Mouse (Mus musculus) neural tube, embryonic 14.5 days (tissue): ENCODE results near the gene Sypl2. TPM values are rescaled to one million over a fixed set of nuclear protein-coding genes. Genes with fewer than 3 reads are reported as not detected.
"Not testable (repeated sequence)": the region's sequence is repeated elsewhere in the genome, so short reads cannot be mapped to it uniquely, and the experiment has no call there.

Experiments
- ATAC-seq: fragments of 200-750 bp; cut with Nextera tagmentation; 2 replicates; pipeline ENCODE4 v1.8.0; 2017; ENCODE audit warnings: low read depth, mild to moderate bottlenecking, moderate TSS enrichment, moderate library complexity
- H3K27ac ChIP-seq: fragments of 300-500 bp; sonication (generic); 2 replicates; pipeline ENCODE4 v1.5.1; 2014; ENCODE audit warnings: low read depth, mild to moderate bottlenecking, control low read depth, low read length, moderate library complexity, mixed read lengths
- H3K27me3 ChIP-seq: fragments of 300-500 bp; sonication (generic); 2 replicates; pipeline ENCODE4 v1.6.1; 2014; ENCODE audit warnings: low read length; ENCODE audit not compliant: control insufficient read depth, insufficient read depth
- H3K36me3 ChIP-seq: fragments of 300-500 bp; sonication (generic); 2 replicates; pipeline ENCODE4 v1.6.1; 2014; ENCODE audit warnings: low read length, mixed read lengths; ENCODE audit not compliant: control insufficient read depth, insufficient read depth
- H3K4me1 ChIP-seq: fragments of 300-500 bp; sonication (generic); 2 replicates; pipeline ENCODE4 v1.6.1; 2014; ENCODE audit warnings: low read length; ENCODE audit not compliant: control insufficient read depth, insufficient read depth
- H3K4me2 ChIP-seq: fragments of 300-500 bp; sonication (generic); 2 replicates; pipeline ENCODE4 v1.6.1; 2014; ENCODE audit warnings: mild to moderate bottlenecking, low read depth, low read length, control low read depth
- H3K4me3 ChIP-seq: fragments of 300-500 bp; sonication (generic); 2 replicates; pipeline ENCODE4 v1.5.1; 2014; ENCODE audit warnings: low read depth, low read length, control low read depth, mixed read lengths
- H3K9ac ChIP-seq: fragments of 300-500 bp; sonication (generic); replicated peaks from 2 replicates; pipeline ENCODE4 v1.6.1; 2014; ENCODE audit warnings: low read depth, mild to moderate bottlenecking, control low read depth, low read length, mixed read lengths
- H3K9me3 ChIP-seq: fragments of 300-500 bp; sonication (generic); 2 replicates; pipeline ENCODE4 v1.6.1; 2016; ENCODE audit warnings: low read length; ENCODE audit not compliant: control insufficient read depth
- WGBS: fragments of 180-500 bp; shearing (Covaris S2); extraction: QIAGEN DNeasy Blood & Tissue Kit; methylation state at CpG from one replicate; pipeline ENCODE4 v1.1.7; 2014; 5-methylcytosine and 5-hydroxymethylcytosine counted together
- polyA plus RNA-seq: library from polyadenylated mRNA; unstranded; fragments of >200 nt; fragmentation: Nextera tagmentation; extraction: Ambion mirVana; gene quantifications from 2 replicates; pipeline ENCODE4 v1.2.1, GENCODE M21; 2014

Sypl2 gene
- 0.14 and 0.32 TPM in 2 replicates for polyA plus RNA-seq

DNA sequence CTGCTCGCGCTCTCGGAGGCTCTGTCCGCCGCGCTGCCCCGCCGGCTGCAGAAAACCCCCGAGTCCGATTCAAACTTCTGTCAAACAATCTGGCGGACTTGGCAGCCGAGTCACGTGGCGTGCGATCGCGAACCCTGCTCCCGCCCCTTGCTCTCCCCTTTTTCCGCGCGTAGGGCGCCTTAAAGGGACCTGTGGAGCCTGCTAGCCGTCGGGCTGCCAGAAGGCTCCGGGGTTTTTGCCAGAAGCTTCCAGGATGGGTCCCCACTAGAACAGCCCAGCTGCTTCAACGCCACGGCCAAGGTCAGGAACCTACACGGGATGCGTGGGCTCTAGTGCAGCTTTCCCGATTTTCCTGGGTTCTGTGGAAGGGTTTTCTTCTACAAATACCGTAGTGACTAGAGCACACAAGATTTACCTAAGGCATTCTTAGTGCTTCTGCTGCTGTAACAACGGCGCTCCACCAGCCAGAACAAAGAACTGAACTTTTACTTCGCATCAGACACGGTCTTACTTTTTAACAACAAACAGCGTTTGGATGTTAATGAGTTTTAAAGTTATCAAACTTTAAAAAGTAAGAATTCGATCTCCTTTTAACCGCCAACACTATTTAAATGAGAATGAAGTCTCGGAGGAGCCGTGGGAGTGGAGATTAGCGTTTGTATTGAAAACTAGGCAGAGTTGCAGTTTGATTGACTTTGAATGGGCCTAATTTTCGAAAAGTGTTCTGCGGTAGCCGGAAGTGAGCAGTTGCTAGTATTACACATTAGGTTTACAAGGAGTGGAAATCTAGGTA lies at the start of gene Sypl2:
Gene Sypl2, minus strand, starts transcription at position 91 of the 793 bp plus-strand sequence.
- Histone ChIP-seq H3K27me3 (peaks cover 30% of the 10 kb centered on the region), H3K36me3 (no peaks in the 10 kb centered on the region), H3K4me3 (peak within 1 kb of the TSS; percentile 29), H3K9me3 (no peaks in the 10 kb centered on the region), H3K27ac (no peak within 1 kb of the TSS), H3K4me1 (peaks cover 8% of the 10 kb centered on the region; the same call in 1 of the 2 replicates), H3K9ac (0 out of 2 replicates have a peak within 1 kb of the TSS, but pooled peaks have one; percentile 21), H3K4me2 (peak within 1 kb of the TSS; percentile 58)
- no peak for ATAC-seq
- 3% methylated on average over 44 of the region's 44 CpGs for WGBS

DNA sequence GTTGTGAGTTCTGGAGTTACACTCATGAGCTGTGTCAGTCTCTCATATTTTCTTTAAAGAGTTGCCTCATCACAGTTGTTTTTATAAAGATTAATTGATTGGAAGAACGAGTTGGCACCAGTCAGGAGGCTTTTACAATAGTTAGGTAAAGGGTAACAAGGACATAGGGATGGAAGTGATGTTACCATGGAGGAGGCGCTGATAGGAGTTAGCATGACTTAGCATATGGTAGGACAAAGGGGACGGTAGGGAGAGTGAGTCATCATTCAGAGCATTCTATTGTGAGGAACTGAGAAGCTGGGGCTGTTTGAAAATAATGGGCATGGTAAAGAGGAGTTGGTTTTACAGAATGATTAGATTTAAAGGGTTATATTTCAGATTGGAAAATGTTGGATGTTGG lies 32.9 kb upstream of the Sypl2 start:
- Histone ChIP-seq H3K36me3 (peaks cover 8% of the 10 kb centered on the region), H3K9ac (no peak overlapping the region), H3K27me3 (no peaks in the 10 kb centered on the region), H3K27ac (no peak overlapping the region), H3K4me1 (peaks cover 15% of the 10 kb centered on the region), H3K9me3 (no peaks in the 10 kb centered on the region), H3K4me2 (no peak overlapping the region), H3K4me3 (no peak overlapping the region)
- ATAC-seq, result no peak
- 46% methylated on average over 3 of the region's 3 CpGs for WGBS

DNA sequence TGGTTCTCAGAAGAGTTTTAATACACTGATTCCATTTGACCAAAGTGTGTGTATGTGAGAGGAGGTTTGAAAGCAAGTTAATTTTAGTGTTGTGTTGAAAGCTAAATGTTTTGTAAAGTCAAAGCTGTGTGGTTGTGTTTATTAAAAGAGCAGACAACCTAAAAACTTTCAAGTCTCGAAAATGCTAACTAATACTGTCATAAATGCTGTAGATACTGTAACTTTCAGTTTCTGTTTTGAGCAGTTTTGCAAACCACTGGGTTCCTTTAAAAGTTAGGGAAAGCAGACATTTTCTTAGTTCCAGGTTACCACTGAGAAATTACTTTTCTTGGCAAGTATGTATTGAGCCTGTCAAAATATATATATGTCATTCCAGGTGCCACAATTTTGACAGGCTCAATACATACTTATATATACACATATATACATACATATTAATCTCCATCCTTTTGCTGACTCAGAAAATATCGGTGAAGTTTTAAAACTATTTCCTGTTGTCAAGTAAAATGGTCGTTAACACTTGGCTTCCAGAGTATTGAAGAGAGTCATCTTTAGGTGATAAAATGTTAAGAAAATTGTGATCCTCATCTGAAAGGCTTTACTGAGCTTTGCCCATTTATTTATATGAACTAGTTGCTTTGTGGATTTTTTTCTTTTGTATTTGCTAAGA lies 31.5 kb upstream of the Sypl2 start:
- WGBS, result 79% methylated on average over 3 of the region's 3 CpGs
- H3K9me3 ChIP-seq, result no peaks in the 10 kb centered on the region
- H3K36me3 ChIP-seq, result peaks cover 4% of the 10 kb centered on the region
- peak overlapping the region; percentile 49 for H3K4me2 ChIP-seq
- peak overlapping the region; percentile 63 for H3K4me3 ChIP-seq
- peaks cover 15% of the 10 kb centered on the region for H3K4me1 ChIP-seq
- peak overlapping the region; percentile 69 for H3K9ac ChIP-seq
- H3K27me3 ChIP-seq, result no peaks in the 10 kb centered on the region
- ATAC-seq, result no peak
- no peak overlapping the region for H3K27ac ChIP-seq

DNA sequence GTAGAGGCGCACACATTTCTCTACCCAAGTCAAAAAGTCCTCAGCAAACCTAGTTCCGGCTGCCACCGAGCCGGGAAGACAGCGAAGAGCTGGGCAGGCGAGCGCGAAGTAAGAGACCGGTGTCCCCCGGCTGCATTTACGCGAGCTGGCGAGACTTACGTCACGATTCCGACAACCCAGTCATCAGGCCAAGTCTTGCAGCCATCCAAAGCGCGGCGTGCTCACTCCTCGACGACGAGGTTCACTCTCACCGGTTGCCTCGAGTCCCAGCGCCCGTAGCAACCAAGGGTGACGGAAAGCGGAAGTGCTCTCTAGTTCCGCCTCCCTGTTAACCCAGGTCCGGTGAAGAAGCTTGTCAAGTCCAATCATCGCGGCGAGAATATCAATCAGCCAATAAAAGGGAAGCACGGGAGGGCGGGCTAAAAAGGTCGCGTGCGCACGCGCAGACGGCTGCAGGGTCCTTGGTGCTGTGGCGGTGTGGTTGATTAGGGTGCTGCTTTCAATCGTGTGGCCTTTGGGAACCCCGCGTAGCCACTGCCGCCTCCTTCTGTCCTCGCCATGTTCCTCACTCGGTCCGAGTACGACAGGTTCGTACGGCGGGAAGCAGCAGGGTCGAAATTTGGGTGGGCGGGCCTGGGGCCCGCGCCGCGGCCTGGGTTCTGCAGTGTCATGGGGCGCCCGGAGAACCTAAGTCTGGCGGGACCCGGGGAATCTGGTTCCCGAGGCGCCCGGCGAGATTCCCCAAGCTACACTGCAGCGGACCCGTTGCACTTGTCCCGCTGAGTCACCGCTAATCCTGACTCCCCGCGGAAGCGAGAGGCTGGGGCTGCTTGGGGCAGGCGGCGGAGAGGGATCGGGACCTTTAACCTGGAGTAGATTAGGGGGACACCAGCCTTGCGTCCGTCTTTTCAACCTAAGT lies 30.5 kb upstream of the Sypl2 start, which contains the start of gene Psma5:
Gene Psma5, plus strand, starts transcription at position 208 of the 919 bp plus-strand sequence.
- no peaks in the 10 kb centered on the region for H3K9me3 ChIP-seq
- H3K27me3 ChIP-seq, result no peaks in the 10 kb centered on the region
- no peaks in the 10 kb centered on the region for H3K36me3 ChIP-seq
- H3K4me1 ChIP-seq, result peaks cover 15% of the 10 kb centered on the region
- H3K27ac ChIP-seq, result no peak within 1 kb of the TSS
- ATAC-seq, result peak; percentile 100
- peak within 1 kb of the TSS; percentile 63 for H3K4me3 ChIP-seq
- peak within 1 kb of the TSS; percentile 65 for H3K4me2 ChIP-seq
- H3K9ac ChIP-seq, result peak within 1 kb of the TSS; percentile 69
- under 1% methylated on average over 79 of the region's 79 CpGs for WGBS

DNA sequence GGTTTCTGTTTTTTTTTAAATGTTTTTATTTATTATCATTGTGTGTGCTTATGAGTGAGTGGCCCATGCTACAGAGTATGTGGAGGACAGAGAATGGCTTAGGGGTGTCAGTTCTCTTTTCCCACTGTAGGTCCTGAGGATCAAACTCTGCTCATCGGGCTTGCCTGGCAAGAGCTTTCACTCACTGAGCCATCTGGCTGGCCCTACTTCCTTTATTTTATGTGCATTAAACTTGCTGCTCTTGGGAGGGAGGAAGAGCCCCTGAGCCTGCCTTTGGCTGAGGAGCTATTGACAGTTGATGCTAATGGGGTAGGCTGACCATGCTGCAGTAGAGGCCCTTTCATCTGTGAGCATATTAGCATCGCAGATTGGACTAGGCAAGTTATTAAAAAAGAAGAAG lies 20.4 kb upstream of the Sypl2 start:
- WGBS, result 85% methylated on average over 2 of the region's 2 CpGs

DNA sequence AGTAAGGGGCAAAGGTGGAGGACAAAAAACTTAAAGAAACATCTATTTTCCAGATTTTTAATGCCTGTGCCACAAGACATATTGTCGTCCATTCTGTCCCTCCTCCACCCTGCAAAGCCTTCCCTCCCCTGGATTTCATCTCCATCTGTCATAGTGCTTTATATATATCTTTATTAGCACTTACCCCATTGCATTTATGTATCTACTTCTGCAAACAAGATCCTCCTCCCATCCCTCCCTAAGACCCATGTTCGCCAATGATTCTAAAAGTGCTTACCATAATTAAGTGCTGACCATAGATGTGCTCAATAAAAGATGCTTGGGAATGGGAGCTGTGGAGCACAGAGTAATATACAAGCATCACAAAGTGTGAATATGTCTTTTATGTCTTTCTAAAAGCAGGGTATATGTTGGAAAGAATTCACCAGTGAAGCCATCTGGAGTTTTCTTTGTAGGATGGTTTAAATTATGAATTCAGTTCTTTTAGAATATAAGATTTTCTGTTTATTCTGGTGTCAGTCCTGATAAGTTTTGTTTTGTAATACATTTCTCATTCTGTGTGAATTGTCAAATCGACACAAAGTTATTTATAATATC lies 14.9 kb upstream of the Sypl2 start:
- Histone ChIP-seq H3K9ac (no peak overlapping the region), H3K27ac (no peak overlapping the region), H3K27me3 (no peaks in the 10 kb centered on the region), H3K4me3 (no peak overlapping the region), H3K4me1 (no peaks in the 10 kb centered on the region), H3K36me3 (no peaks in the 10 kb centered on the region), H3K9me3 (no peaks in the 10 kb centered on the region), H3K4me2 (no peak overlapping the region)
- ATAC-seq, result no peak
- 90% methylated on average over 3 of the region's 3 CpGs for WGBS

More for the DNA sequence above, 20.4 kb upstream of the Sypl2 start:
- H3K9ac ChIP-seq, result no peak overlapping the region
- H3K4me2 ChIP-seq, result no peak overlapping the region
- H3K27ac ChIP-seq, result no peak overlapping the region
- no peaks in the 10 kb centered on the region for H3K9me3 ChIP-seq
- no peaks in the 10 kb centered on the region for H3K4me1 ChIP-seq
- H3K4me3 ChIP-seq, result no peak overlapping the region
- H3K36me3 ChIP-seq, result no peaks in the 10 kb centered on the region
- H3K27me3 ChIP-seq, result no peaks in the 10 kb centered on the region
- no peak for ATAC-seq

DNA sequence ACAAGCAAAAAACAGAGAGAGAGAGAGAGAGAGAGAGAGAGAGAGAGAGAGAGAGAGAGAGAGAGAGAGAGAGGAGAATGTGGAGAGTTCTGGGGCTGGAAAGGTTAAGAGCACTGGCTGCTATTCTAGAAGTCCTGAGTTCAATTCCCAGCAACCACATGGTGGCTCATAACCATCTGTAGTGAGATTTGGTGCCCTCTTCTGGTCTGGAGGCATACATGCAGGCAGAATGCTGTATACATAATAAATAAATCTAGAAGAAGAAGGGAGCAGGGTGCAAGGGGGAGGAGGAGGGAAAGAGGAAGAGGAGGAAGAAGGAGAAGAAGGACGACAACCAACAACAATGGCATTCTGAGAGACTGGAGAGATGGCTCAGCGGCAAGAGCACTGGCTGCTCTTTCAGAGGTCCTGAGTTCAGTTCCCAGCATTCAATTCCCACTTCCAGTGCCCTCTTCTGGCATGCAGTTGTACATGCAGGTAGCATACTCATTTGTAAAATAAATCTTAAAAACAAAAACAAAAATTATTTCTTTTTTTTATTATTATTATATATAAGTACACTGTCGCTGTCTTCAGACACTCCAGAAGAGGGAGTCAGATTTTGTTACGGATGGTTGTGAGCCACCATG lies 11.1 kb upstream of the Sypl2 start:
- not testable (repeated sequence) for ATAC-seq, H3K4me2 ChIP-seq, H3K9me3 ChIP-seq, H3K36me3 ChIP-seq, H3K27me3 ChIP-seq, H3K4me1 ChIP-seq, H3K4me3 ChIP-seq, H3K9ac ChIP-seq, H3K27ac ChIP-seq
- 82% methylated on average over 4 of the region's 4 CpGs for WGBS

DNA sequence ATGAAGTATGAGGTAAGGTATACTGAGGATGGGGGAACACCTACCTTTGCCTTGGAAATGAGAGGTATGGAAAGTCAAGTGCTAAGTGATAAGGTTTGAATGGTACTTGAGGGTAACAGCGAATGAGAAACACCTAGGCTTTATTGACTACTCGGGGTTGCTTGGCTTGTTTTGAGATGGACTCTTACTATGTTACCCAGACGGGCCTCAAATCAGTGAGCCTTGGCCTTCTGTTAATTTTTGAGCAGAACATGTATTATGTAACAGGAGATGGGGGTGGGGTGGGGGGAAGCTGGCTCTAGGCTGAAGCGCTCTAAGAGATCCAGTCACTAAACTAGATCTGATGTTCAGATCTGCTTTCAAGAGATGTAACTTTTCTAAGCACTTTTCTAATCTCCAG lies 5.2 kb upstream of the Sypl2 start:
- WGBS, result 87% methylated on average over 4 of the region's 4 CpGs
- no peak for ATAC-seq
- H3K27me3 ChIP-seq, result peaks cover 9% of the 10 kb centered on the region
- no peaks in the 10 kb centered on the region for H3K9me3 ChIP-seq
- H3K9ac ChIP-seq, result no peak overlapping the region
- H3K4me1 ChIP-seq, result peaks cover under 1% of the 10 kb centered on the region; the same call in 1 of the 2 replicates
- H3K27ac ChIP-seq, result no peak overlapping the region
- no peaks in the 10 kb centered on the region for H3K36me3 ChIP-seq
- no peak overlapping the region for H3K4me2 ChIP-seq
- H3K4me3 ChIP-seq, result no peak overlapping the region
